Mouse (Mus musculus) frontal cortex, adult (tissue): ENCODE measurements around the gene Bbof1.

Experiments used
- ATAC-seq: cut with Nextera tagmentation; 2 replicates; pipeline ENCODE4 v1.9.2; 2017; ENCODE audit warnings: mild to moderate bottlenecking, moderate library complexity, mixed read lengths; ENCODE audit not compliant: low TSS enrichment

Bbof1 gene

DNA sequence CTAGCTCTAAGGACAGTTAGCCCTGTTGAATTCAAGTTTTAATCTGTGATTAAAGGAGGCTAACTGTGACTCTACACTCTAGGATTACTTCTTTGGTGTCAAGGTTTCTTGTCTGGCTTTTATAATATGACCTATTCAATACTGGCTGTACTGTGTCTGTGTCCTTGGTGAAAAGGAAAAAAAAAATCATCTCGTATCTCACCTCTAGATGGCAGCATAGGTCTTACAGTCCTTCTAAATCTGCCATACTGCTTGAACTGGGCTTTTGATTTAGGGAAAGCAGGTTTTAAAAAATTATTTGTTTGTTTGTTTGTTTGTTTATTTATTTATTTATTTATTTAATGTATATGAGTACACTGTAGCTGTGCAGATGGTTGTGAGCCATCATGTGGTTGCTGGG, 59.8 kb downstream of the Bbof1 start:
- 0 out of 2 replicates have a peak, but pooled peaks have one; percentile 55 for ATAC-seq

DNA sequence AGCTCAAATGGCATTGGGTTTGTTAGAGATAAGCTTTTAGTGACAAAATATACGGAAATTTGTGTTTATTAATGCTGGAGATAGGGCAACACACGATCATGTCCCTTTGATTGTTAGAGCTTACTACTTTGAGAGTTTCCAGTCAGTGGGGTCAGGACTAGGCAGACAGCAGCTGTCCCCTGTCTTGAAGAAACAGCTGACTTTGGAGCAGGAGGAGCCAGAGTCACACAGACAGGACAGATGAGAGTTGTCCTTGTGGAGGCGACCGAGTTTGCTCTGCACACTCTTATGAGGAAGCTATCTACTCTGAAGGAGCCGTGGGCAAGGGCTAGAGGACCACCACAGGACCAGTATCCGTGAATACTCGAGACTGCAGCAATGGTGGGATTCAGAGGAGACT, 70.1 kb downstream of the Bbof1 start:
- no peak for ATAC-seq

DNA sequence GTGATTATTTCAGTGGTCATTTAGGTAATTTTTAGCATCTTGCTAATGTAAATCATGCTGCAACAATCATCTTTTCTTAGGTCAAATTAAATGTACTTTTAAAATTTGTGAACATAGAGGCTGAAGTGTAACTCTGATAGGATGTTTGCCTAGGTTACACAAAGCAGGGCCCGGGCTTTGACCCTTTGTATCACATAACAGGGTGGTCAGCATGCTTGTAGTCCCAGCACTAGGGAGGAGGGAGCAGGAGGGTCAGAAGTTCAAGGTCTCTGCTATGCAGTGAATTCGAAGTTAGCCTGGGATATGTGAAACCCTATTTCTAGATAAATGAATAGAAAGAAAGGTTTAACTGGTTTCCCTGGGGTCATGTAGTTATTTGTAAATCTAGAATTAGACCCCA, 72.4 kb downstream of the Bbof1 start:
- ATAC-seq, result no peak

DNA sequence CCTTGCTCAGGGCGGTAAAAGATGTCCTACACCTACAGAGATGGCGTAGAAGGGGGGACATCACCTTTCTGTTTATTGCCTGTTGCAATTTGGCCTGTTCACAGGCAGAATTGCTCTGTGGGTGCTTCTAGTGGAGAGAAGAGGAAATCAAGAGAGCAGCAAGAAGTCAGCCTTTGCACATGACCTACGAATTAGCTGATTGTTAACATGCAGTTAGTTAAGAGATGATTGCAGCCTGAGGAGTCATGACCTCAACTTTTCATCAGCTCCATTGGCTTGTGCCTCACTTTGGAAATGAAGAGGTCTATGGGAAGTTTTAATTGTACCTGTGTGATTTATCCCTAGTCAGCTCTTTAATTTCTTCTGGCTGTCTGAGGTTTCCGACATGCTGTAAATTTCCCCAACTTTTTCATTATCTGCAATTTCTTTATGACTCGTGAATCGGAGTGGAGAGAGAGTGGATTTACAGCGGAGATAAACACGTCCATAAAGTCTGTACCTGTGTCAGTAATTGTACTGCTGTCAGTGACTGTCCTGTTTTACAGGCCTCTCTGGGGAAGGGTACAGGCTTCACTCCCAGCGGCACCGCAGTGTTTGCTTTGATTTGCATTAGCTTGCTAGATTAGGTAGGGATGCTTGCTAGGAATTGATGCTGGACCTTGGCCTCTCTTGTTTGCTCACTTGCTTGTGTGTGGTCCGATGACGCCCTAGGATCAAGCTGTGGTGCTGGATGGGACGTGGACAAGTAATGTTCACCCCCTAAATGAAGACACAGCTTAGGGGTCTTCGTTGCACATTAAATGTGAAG, 74.1 kb downstream of the Bbof1 start:
- no peak for ATAC-seq

DNA sequence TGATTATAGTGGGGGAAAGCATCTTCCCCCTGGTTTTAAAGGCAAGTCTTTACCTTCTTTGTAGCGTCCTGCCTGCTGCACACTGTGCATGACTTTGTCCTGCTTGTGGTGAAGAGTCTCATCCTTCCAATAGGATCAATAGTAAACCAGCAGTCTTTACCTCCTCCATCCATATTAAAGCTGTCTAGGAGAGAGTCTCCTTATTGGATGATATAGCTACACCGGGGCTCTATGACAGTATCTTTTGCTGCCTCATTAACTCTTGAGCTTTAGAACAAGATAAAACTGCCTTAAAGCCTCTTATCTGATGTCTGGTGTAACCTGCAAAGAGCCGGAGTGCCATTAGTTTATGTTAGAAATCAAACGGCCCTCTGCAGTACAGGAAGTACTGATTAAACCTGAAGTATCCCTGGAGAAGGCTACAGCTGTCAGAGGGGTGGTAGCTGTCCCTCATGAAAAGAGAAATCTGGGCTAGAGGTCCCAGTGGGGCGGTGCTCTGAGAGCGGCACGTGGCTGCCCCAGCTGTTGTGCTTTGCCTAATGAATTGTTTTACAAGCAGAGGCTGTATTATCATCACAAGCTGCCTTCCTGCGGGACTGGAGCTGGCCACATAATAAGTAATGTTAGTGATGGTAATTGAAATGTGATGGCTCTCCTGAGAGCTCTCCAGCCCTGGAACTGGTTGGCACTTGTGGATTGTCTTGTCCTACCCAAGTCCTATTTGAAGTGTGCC, 78.6 kb downstream of the Bbof1 start:
- ATAC-seq, result no peak
